Mouse (Mus musculus): ENCODE data around the gene Atp4a.
"Not testable (repeated sequence)": the region's sequence is repeated elsewhere in the genome, so short reads cannot be mapped to it uniquely, and the experiment has no call there.

Gene Atp4a

GRCm38 (mm10) chr7:30730064-30730722, 18.2 kb downstream of the Atp4a start:
- DNase-seq, result not testable (repeated sequence)

GRCm38 (mm10) chr7:30736211-30736610, 24.2 kb downstream of the Atp4a start:
- DNase-seq, result no peak

DNA sequence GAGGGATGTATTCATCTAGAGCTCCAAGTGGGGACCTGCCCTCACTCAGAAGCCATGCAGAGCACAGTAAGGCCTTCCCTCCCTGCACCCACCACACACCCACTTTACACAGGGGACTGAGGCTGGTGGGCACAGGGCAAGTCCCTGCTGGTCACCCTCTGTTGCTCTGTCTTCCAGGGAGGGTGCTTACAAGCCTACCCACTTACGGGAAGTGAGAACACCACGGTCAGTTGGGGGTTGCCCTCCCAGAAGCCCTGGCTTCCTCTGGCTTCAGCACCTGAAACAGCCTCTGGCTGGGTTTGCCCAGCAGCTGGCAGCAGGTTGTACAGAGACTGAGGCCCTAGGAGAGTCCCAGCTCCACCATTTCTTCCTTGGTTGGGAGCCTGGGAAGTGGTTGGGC, 30.6 kb downstream of the Atp4a start:
- DNase-seq, result not testable (repeated sequence)

DNA sequence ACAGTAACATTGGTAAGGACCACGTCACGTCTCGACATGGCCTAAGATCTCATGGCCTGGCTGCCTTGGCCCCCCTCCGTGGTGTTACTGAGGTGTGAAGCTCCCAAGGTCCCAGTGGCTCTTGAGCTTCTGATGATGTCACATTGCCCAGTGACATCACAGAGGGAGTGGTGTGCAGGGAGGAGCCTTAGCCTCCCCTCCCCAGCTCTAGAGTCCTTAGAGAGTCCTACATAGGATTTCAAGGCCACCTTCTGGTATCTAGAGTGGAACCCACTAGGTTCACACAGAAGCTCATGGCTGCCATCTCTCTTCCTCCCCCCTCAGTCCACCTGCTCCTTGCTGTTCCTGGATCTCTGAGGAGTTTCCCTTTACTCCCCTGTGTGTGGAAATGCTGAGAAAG, 31.6 kb downstream of the Atp4a start, which contains the start of gene Gapdhs:
TSS of gene Gapdhs (minus strand) at position 65 of the 400 bp plus-strand sequence.
- not testable (repeated sequence) for DNase-seq

DNA sequence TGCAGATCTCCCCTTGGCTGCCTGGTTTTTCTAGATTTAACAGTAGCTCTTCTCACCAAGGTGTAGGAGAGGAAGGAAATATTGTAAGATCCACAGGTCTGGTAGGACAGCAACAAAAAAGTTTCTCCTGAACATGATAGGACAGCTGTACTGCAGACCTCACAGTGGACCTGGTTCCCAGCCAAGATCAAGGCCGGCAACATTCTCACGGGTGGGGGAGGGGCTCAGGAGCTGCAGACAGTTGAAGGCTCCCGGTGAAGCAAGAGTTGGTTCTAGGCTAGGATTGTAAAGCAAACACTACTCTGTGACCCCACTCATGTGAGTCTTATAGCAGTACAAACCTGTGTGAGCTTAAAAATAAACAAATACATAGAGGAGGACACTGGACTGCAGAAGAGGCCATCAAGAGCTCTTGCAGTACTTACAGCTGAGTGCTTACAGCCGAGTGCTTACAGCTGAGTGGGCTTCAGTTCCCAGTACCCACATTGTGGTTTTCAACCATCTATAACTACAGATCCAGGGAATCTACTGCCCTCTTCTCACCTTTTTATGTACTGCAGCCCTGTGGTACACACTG, 32.1 kb downstream of the Atp4a start:
- DNase-seq, result no peak

GRCm38 (mm10) chr7:30747525-30748204, 35.7 kb downstream of the Atp4a start:
- no peak for DNase-seq

- DNase-seq, result no peak
These were observed 38.0 kb downstream of the Atp4a start for GRCm38 (mm10) chr7:30749824-30750606.

DNA sequence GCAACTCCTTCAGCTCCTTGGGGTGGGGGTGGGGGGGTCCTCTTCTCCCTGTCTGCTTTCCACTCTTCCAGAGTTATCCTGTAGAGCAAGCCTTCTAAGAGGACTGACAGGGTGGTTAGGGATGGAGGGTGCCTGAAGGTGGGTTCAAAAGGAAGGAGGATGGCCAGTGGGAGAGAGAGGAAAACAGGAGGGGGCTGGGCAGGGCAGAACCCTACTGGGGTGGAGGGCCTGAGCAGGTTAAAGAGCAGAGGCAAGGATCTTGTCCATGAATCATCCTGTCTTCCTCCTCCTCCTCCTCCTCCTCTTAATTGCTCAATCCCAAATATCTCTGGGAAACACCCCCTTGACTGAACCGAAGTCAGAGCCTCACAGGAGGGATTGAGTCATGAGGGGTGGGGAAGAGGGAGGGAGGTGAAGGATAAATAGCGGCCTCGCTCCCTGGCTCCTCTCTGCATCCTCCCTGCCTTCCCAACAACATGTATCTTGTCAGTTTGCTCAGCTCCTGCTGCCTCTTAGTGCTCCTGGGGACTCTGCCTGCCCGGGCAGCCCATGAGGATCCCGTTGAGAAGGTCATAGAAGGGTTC, 39.2 kb downstream of the Atp4a start, which contains the start of gene Sbsn:
TSS of gene Sbsn (plus strand) at position 386 of the 584 bp plus-strand sequence.
- DNase-seq, result no peak

- DNase-seq, result no peak
These were observed 45.0 kb downstream of the Atp4a start for GRCm38 (mm10) chr7:30757001-30757400.

DNA sequence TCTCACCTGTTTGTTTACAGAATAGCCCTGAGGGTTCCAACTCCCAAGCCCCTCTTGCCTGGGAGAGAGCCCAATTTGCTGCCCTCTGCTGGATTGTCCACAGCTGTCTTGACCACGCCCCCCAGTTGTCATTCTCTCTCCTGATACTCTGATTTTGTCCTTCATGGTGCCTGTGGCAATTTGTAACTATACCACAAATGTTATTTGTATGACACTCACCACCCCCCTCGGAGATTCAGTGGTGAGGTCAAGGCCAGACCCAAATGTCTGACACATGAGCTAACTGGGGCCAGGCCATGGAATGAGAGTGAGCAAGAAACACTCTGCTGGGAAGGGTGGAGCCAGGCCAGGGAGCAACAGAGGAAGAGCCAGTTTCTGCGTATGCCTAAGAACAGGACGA, 46.8 kb downstream of the Atp4a start:
- no peak for DNase-seq

DNA sequence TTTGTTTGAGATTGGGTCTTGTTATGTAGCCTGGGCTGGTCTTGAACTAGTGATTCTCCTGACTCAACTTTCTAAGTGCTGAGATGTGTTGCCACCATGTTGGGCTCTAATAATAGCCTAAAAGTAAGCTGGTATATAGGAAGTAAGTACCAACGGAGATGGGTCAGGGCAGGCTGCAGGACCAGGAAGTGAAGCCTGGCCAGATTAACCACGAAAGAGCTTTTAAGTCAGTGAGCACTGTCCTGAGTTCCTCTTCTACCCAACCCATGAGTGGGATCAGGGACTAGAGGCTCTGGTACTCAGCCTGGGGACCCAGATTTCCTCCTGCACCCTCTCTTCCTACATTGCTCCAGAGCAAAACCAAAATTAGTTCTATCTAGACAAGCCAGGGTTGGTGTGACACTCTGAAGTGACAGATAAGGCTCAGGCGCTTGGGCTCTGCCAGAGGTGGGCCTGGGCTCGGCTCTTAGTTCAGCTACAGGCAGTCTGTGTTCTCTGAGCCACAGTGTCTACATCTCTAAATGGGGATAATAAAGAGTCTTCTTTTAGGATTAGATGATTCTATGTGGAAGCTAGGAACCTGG, 49.9 kb downstream of the Atp4a start:
- no peak for DNase-seq

DNA sequence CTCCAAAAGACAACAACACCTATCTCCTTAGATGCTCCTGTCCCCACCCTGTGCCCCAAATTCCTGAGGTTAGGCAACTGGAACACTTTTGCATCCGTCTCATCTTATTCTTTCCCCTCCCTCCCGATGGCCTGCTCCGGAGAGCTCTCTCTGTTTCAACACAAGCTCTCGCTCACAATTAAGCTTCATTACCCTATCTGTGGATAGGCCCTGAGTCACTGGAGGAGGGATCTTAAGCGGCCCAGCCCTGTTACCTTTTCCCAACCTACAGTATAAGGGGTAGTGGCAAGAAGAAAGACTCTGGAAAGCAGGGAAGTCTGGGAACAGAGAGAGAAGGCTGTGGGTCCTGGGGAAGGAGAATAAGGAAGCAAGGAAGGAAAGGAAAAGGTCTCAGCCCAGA, 51.4 kb downstream of the Atp4a start, which contains the start of gene Dmkn:
TSS of gene Dmkn (plus strand) at position 301 of the 400 bp plus-strand sequence.
- no peak for DNase-seq

DNA sequence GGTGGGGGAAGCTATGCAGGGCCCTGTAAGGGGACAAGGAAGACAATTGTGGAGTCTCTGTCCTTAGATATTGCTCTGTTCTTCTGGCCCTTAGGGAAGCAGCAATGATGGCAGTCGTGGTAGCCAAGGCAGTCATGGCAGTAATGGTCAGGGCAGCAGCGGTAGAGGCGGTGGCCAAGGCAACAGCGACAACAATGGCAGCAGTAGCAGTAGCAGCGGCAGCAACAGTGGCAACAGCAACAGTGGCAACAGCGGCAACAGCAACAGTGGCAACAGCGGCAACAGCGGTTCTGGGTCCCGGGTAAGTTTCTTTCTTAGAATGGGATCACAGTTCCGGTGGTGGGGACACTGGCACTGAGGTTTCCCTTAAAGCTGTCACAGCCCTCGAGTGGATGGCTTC, 53.2 kb downstream of the Atp4a start:
- DNase-seq, result no peak

- no peak for DNase-seq
These were observed 54.4 kb downstream of the Atp4a start for GRCm38 (mm10) chr7:30766408-30766807.

- no peak for DNase-seq
These were observed 57.2 kb downstream of the Atp4a start for GRCm38 (mm10) chr7:30769236-30769635.
